Mouse (Mus musculus) lung, postnatal 0 days (tissue): ENCODE measurements around the gene Arsg. TPM values are rescaled to one million over a fixed set of nuclear protein-coding genes. Genes with fewer than 3 reads are reported as not detected.

Experiments used
- ATAC-seq: fragments of 200-750 bp; cut with Nextera tagmentation; 2 replicates; pipeline ENCODE4 v1.8.0; 2017; ENCODE audit warnings: moderate library complexity
- DNase-seq: peaks from one replicate; pipeline ENCODE4 v3.0.0-alpha.2; 2016; ENCODE audit warnings: low spot score
- H3K27ac ChIP-seq: fragments of 300-500 bp; sonication (generic); 2 replicates; pipeline ENCODE4 v1.5.1; 2014; ENCODE audit warnings: antibody characterized with exemption, mild to moderate bottlenecking, low read length, mixed read lengths
- H3K27me3 ChIP-seq: fragments of 300-500 bp; sonication (generic); replicated peaks from 2 replicates; pipeline ENCODE4 v1.6.1; 2014; ENCODE audit warnings: low read length, mixed read lengths; ENCODE audit not compliant: insufficient read depth
- H3K36me3 ChIP-seq: fragments of 300-500 bp; sonication (generic); 2 replicates; pipeline ENCODE4 v1.6.1; 2014; ENCODE audit warnings: low read length, mixed read lengths; ENCODE audit not compliant: insufficient read depth
- H3K4me1 ChIP-seq: fragments of 300-500 bp; sonication (generic); 2 replicates; pipeline ENCODE4 v1.6.1; 2014; ENCODE audit warnings: antibody characterized with exemption, low read depth, low read length, mixed read lengths; ENCODE audit not compliant: insufficient read depth
- H3K4me2 ChIP-seq: fragments of 300-500 bp; sonication (generic); replicated peaks from 2 replicates; pipeline ENCODE4 v1.6.1; 2014; ENCODE audit warnings: low read depth, mild to moderate bottlenecking, low read length, moderate library complexity, mixed read lengths
- H3K4me3 ChIP-seq: fragments of 300-500 bp; sonication (generic); 2 replicates; pipeline ENCODE4 v1.5.1; 2014; ENCODE audit warnings: low read depth, low read length
- H3K9ac ChIP-seq: fragments of 300-500 bp; sonication (generic); replicated peaks from 2 replicates; pipeline ENCODE4 v1.6.1; 2014; ENCODE audit warnings: low read depth, mild to moderate bottlenecking
- H3K9me3 ChIP-seq: fragments of 300-500 bp; sonication (generic); 2 replicates; pipeline ENCODE4 v1.6.1; 2016; ENCODE audit warnings: low read length, mixed read lengths
- CTCF ChIP-seq: IDR thresholded peaks from 2 replicates; pipeline ENCODE4 v1.5.1; 2016; ENCODE audit warnings: antibody characterized with exemption, mild to moderate bottlenecking
- EP300 ChIP-seq: IDR thresholded peaks from 2 replicates; pipeline ENCODE4 v1.6.1; 2016; ENCODE audit warnings: antibody characterized with exemption, mild to moderate bottlenecking, control low read depth
- WGBS: fragments of 180-500 bp; shearing (Covaris S2); extraction: QIAGEN DNeasy Blood & Tissue Kit; methylation state at CpG from one replicate; pipeline ENCODE4 v1.1.7; 2014; 5-methylcytosine and 5-hydroxymethylcytosine counted together
- polyA plus RNA-seq: library from polyadenylated mRNA; unstranded; fragments of >200 nt; fragmentation: Nextera tagmentation; extraction: Ambion mirVana; gene quantifications from 2 replicates; pipeline ENCODE4 v1.2.1, GENCODE M21; 2015

The Arsg gene
- polyA plus RNA-seq, 1 experiment from 2014 or later: 7.1 TPM

GRCm38 (mm10) chr11:109543466-109543865, 70.3 kb downstream of the Arsg start:
- no peak for DNase-seq
- H3K36me3 ChIP-seq: no peaks in the 10 kb centered on the region
- no peak overlapping the region for H3K27ac ChIP-seq
- no peak for TF ChIP-seq EP300
- no peak for TF ChIP-seq CTCF
- H3K4me2 ChIP-seq: no peak overlapping the region
- no peak overlapping the region for H3K9ac ChIP-seq
- H3K4me1 ChIP-seq: peaks cover 12% of the 10 kb centered on the region; the same call in 1 of the 2 replicates
- H3K4me3 ChIP-seq: no peak overlapping the region
- no peaks in the 10 kb centered on the region for H3K9me3 ChIP-seq
- 69% methylated on average over 9 of the region's 9 CpGs for WGBS
- ATAC-seq: no peak
- no peaks in the 10 kb centered on the region for H3K27me3 ChIP-seq

DNA sequence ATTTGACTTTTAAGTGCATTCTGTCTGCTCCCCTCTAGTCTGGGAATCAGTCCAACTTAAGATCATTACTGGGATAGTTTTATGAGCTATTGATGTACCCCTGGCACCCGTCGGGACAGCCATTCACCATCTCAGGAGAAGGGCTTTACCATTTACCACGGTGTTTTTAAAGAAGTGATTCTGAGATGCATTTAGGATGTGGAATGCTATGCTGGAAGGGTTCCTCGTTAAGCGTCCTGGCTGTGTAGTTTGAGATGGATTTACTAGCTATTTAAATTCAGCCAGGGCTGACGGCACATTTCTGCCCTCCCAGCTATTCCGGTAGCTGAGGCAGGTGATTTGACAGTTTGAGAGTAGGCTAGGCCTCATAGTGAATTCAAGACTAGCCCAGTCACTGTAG, 71.3 kb downstream of the Arsg start:
- no peak overlapping the region for H3K27ac ChIP-seq

DNA sequence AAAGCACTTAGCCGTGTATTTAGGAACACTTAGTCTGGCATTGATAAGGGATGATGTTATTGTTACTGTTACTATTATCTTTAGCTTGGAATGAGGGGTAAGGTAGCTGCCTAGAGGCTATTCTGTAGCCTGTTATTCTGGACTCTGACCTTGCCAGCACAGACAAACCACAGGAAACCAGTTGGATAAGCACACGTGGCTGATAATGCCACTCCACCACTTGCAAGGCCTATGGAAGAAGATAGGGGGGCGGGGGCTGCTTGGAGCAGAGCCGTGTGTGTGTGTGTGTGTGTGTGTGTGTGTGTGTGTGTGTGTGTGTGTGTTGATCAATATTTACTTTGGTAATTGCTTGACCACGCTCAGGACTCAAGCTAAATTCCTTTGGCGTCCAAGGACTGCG, 72.1 kb downstream of the Arsg start:
- DNase-seq (no peak), ATAC-seq (no peak)
- Histone ChIP-seq H3K4me3 (no peak overlapping the region), H3K4me2 (no peak overlapping the region), H3K9me3 (no peaks in the 10 kb centered on the region), H3K27ac (no peak overlapping the region), H3K27me3 (no peaks in the 10 kb centered on the region), H3K4me1 (peaks cover 12% of the 10 kb centered on the region; the same call in 1 of the 2 replicates), H3K36me3 (no peaks in the 10 kb centered on the region), H3K9ac (no peak overlapping the region)
- WGBS: 41% methylated on average over 7 of the region's 7 CpGs
- no peak for TF ChIP-seq EP300
- no peak for TF ChIP-seq CTCF

More for the DNA sequence above, 71.3 kb downstream of the Arsg start:
- no peak overlapping the region for H3K9ac ChIP-seq
- TF ChIP-seq CTCF (no peak), EP300 (no peak)
- no peak for DNase-seq
- peaks cover 12% of the 10 kb centered on the region; the same call in 1 of the 2 replicates for H3K4me1 ChIP-seq
- WGBS: 71% methylated on average over 7 of the region's 7 CpGs
- H3K27me3 ChIP-seq: no peaks in the 10 kb centered on the region
- no peaks in the 10 kb centered on the region for H3K9me3 ChIP-seq
- no peaks in the 10 kb centered on the region for H3K36me3 ChIP-seq
- ATAC-seq: no peak
- no peak overlapping the region for H3K4me3 ChIP-seq
- no peak overlapping the region for H3K4me2 ChIP-seq

- ATAC-seq (no peak), DNase-seq (no peak)
- H3K4me2 ChIP-seq: no peak overlapping the region
- H3K27ac ChIP-seq: no peak overlapping the region
- H3K36me3 ChIP-seq: no peaks in the 10 kb centered on the region
- no peaks in the 10 kb centered on the region for H3K9me3 ChIP-seq
- H3K4me1 ChIP-seq: peaks cover 12% of the 10 kb centered on the region; the same call in 1 of the 2 replicates
- no peaks in the 10 kb centered on the region for H3K27me3 ChIP-seq
- TF ChIP-seq EP300: no peak
- TF ChIP-seq CTCF: no peak
- H3K4me3 ChIP-seq: no peak overlapping the region
- H3K9ac ChIP-seq: no peak overlapping the region
- WGBS: 27% methylated on average over 12 of the region's 12 CpGs
Observed at GRCm38 (mm10) chr11:109545700-109546143, 72.5 kb downstream of the Arsg start.

DNA sequence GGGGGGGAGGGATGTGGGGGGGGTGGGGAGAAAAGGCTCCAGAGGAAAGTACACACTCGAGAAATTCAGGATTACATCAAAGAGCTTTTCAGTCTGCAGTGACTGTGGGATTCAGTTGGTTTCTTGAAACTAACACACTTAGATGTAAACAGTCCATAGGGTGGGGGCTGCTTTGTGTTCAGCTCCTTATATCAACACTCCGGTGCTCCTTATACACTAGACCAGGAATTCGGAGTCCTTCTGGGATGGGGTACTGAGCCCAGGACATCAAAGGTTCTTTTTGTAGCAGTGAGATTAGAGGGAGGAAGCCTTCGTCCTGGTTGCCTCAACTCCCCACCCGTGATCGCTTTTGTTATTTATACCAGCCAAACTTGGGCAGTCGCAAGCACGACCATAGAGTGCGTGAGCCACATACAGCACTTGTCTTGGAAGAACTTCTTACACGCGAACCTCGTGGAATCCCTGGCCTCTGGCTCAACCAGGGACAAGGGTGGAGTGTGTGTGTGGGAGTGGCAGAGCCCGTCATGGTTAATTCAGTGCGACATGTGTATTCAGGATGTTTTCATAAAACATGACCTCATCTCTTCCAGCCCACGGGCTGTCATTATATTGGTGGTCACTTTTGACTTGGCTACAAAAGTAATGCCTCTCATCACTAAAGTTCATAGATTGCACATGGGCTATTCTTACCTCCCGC, 73.3 kb downstream of the Arsg start:
- no peak overlapping the region for H3K27ac ChIP-seq
- no peak overlapping the region for H3K9ac ChIP-seq
- no peak for TF ChIP-seq EP300
- no peak for TF ChIP-seq CTCF
- 22% methylated on average over 16 of the region's 16 CpGs for WGBS
- 0 out of 2 replicates have a peak overlapping the region, but pooled peaks have one; percentile 8 for H3K4me2 ChIP-seq
- ATAC-seq (peak; percentile 84), DNase-seq (peak; percentile 61)
- H3K4me1 ChIP-seq: peaks cover 12% of the 10 kb centered on the region; the same call in 1 of the 2 replicates
- H3K36me3 ChIP-seq: no peaks in the 10 kb centered on the region
- H3K27me3 ChIP-seq: no peaks in the 10 kb centered on the region
- no peaks in the 10 kb centered on the region for H3K9me3 ChIP-seq
- H3K4me3 ChIP-seq: no peak overlapping the region

DNA sequence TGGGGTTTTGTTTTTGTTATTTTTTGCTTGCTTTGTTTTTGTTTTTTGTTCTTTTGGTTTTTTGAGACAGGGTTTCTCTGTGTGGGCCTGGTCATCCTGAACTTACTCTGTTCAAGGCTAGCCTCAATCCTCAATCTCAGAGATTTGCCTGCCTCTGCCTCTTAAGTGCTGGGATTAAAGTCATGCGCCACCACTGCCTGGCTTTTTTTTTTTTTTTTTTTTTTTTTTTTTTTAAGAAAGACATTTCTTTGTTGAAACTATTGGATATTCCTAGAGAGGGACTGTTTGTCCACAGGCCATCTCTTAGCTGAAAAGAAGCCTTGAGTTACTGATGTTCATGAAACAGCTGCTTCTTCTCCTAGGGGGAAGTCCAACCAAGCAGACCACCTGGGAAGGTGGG, 74.5 kb downstream of the Arsg start:
- Histone ChIP-seq H3K4me1 (peaks cover 12% of the 10 kb centered on the region; the same call in 1 of the 2 replicates), H3K9me3 (no peaks in the 10 kb centered on the region), H3K4me2 (no peak overlapping the region), H3K36me3 (no peaks in the 10 kb centered on the region), H3K27ac (no peak overlapping the region), H3K9ac (no peak overlapping the region), H3K4me3 (no peak overlapping the region), H3K27me3 (no peaks in the 10 kb centered on the region)
- no peak for DNase-seq
- 100% methylated on average over 1 of the region's 1 CpGs for WGBS
- no peak for TF ChIP-seq CTCF
- ATAC-seq: no peak
